Mouse (Mus musculus) embryo, embryonic 11 days (tissue): ENCODE measurements around the gene Cbl.
"Not testable (repeated sequence)": the region's sequence is repeated elsewhere in the genome, so short reads cannot be mapped to it uniquely, and the experiment has no call there.

Source experiments
- DNase-seq: peaks from one replicate; pipeline ENCODE4 v3.0.0-alpha.2; 2015

Cbl gene

DNA sequence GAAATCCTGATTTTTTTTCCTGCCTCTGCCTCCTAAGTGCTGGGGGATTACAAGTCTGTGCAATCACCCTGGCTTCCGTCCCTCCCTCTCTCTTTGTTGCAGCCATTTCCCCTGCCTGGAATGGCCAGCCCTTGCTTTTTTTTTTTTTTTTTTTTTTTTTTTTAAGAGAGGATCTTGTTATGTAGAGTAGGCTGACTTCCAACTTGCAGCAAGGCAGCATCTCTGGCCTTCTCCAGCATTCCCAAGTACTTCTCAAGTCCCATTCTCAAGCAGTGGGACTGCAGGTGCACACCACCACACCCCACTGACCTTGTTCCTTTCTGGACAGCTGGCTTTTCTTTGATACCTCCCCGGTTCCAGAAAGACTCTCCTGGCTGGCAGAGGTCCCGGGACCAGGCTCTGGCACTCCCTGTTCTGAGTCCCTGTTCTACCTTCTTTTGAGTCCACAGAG is 106.5 kb downstream of the Cbl start:
- no peak for DNase-seq

DNA sequence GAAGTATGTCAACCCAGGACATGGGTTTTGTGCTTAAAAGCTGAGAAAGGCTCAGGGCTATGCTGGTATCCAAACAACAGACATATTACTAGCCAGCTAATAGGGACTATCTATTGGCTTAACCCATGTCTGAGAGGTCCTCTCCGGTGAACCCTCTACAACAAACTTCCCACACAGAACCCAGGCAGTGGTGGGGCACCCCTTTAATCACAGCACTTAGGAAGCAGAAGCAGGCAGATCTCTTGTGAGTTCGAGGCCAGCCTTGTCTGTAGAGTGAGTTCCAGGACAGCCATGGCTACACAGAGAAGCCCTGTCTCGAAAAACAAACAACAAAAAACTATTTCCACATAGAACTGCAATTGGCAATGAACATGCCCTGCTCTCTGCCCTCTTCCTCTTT is 107.1 kb downstream of the Cbl start:
- no peak for DNase-seq

DNA sequence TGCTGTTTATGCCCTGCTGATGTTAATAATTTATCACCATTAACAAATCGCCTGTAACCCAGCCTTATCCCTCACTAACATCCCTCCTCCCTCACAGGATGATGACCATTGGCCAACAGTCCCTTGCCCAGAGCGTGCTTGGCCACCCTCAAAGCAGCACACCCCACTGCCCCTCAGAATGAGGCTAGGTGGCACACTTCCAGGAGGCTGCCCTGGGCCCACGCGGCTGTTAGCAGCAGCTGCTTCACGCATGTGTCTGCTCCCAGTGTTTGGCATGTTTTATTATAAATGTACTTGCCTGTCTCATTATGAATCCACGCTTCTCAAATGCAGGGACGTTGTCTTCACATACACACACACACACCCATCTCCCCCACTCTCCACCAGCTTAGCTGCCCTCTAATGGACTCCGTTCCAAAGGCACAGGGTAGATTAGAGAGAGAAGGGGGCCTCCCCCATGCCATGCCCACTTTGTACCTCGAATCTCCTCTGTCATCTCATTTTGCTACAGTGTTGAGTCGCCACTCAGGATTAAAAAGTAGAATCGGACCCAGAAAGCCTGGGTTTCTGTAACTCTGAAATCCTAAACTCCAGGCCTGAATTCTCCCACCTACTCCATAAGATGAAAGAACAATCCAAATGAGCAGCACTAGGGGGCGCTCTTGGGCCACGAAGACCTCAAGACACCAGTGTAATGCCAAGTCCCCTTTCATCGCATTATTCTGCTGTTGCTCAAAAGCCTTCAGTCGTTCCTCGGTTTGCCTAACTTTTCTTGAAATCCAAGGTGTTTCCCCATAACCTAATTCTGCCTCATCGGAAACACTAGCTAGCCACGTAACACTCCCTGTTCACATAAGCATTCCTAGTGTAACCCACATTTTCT is 108.1 kb downstream of the Cbl start:
- DNase-seq = peak; percentile 90

DNA sequence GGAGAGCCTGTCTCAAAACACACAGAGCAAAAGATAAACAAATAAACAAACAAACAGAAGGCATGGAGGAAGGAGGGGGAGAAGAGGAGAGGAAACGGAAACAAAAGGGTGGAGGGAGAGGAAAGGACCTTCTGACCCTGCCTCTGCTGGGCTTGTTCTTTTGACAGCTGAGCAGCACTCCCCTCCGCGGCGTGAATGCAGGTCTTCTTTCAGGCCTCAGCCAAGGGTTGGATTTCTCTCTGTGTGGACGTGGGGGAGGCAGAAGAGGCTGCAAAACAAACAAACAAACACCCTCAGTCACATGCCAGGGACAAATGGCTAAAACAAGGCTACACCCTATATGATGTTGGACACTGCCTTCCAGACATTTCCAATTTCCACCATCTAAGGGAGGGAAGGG is 108.8 kb downstream of the Cbl start:
- no peak for DNase-seq

DNA sequence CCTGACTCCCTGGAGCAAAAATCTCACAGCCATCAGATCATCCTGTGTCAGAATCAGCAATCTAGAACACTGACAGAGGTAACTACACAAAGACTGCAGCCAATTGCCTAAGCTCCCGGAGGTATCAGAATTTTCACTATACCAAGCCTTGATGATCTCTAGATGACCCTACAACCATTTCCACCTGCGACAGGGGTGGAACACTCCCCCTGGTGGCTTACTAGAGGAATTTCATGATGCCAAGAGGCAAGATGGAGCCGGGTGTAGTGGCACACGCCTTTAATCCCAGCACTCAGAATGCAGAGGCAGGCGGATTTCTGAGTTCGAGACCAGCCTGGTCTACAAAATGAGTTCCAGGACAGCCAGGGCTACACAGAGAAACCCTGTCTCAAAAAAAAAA is 109.5 kb downstream of the Cbl start:
- DNase-seq = no peak

DNA sequence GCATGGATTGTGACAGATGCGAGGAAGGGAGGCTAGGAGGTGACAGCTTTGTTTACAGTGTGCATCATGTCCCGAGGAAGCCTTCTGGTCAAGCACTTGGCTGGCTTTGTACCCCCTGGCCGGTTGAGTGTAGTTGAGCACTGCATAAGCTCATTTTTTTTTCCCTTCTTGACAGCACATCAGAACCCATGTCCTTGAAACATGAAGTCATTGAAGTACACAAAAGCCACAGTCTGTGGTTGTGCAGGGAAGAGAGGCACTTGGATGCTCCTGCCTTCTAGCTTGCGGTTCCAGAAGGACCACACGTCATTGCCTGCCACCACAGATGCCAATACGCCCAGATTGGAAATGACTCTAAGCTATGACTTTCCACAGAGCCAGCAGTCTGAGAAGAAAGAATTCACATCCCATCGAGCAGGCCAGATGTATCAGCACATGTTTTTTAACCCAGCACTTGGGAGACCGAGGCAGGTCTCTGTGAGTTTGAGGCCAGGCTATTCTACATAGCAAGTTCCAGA is 113.8 kb downstream of the Cbl start:
- no peak for DNase-seq

DNA sequence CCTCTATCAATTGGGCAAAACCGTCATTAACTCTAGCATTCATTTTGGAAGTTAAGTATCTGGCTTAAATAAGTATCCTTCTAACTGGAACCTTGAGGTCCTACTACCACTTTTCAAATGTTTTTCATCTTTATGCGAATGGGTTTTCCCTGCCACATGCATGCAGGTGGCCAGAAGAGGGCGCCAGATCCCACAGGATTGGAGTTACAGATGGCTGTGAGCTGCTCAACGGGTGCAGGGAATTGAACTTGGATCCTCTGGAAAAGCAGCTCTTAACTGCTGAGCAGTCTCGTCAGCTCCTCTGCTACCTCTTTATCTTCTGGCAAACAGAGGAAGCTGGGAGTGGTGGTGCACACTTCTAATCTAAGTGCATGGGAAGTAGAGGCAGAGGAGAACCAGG is 114.8 kb downstream of the Cbl start:
- DNase-seq = peak; percentile 45

DNA sequence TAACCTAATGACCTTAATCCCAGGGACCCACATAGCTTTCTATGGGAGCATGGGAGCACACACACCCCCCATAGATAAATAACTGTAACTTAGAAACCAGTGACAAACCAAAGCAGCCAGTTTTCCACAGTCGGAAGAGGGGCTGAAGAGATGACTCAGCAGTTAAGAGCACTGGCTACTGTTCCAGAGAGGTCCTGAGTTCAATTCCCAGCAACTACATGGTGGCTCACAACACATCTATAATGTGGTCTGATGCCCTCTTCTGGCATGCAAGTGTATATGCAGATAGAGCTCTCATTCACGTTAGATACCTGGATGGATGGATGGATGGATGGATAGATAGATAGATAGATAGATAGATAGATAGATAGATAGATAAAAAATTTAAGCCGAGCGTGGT is 117.7 kb downstream of the Cbl start:
- no peak for DNase-seq

DNA sequence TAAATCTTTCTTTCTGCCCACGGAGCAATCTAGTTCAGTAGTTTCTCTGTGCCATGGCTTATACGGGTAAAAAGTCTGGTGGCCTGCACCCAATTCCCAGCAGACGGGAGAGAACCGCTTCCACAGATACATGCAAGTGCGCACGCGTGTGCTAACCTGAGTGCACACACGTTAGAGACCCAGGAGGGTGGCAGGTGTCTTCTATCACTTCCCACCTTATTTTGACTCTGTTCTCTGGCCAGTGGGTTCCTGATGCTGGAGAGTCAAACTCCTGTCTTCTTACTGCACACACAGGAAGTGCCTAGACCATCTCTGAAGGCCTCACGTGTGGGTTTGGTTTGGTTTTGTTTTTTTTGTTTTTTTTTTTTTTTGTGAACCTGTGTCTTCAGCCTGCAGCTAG is 118.2 kb downstream of the Cbl start:
- DNase-seq = no peak

DNA sequence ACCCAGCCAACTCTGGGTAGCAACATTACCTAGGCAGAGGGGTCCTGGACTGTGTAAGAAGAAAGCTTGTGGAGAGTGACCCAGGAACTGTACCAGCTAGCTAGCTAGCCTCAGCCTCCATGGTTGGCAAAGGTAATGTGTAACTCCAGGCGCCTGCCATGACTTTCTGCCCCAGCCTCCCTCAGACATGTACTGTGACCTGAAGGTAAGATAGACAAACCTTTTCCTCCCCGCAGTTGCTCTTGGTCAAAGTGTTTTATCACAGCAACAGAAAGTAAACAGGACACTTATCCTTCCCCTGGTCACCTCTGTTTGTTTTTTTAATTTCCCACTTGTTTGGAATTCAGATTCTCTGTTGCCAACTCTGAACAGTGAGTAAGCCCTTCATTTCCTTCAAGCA is 119.4 kb downstream of the Cbl start:
- DNase-seq = no peak

DNA sequence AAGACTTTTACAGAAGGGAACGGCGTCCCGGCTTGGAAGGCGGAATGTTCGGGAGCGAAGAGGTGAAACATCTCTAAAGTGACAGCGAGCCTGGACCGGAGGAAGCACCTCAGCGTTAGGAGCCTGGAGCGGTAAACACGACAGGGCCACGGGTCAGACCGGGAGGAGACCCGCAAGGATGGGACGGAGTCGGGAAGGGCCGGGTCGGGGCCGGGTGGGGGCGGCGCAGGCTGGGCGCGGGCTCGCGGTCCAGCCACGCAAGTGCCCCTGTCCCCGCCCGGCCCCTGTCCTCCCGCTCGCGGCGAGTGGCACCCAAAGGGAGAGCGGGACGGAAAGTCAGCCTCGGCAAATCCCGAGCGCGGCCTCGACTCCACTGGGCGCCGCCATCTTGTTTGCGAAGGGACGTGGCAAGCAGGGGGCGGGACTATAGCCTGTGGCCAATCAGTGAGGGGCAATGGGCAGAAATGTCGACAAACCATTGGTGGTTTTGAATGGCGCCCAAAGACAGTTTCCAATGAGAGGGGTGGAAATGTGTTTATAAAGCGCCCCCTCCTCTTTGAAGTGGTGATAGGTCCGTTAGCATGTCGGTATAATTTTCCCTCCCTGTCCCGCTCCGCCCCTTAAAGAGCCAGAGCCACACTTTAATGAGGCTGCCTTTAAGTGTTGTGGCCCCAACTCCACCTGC is 120.6 kb downstream of the Cbl start, which contains the start of the genes Gm49380 and Rnf26:
Gene Gm49380 (minus strand): TSS at position 396 of the 685 bp plus-strand sequence.
Gene Rnf26 (minus strand): TSS at position 413 of the 685 bp plus-strand sequence.
- peak; percentile 96 for DNase-seq

DNA sequence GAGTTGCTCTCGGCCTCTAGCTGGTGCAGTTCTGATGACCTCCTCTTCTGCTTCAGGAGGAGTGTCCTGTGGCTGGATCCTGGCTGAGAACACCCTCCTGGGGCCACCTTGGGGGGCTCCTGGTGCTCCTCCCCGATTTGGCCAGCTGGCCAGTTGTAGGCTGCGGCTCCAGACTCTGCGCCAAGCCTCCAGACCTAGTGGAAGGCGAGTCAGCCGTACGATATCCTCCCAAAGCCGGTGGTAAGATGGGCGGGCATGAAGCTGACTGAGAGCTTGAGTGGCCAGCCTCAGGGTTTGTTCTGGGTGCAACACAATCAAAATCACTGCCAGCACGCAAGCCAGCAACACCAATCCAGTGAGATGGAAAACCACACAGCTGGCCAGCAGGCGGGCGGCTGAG is 121.9 kb downstream of the Cbl start:
- DNase-seq = not testable (repeated sequence)

DNA sequence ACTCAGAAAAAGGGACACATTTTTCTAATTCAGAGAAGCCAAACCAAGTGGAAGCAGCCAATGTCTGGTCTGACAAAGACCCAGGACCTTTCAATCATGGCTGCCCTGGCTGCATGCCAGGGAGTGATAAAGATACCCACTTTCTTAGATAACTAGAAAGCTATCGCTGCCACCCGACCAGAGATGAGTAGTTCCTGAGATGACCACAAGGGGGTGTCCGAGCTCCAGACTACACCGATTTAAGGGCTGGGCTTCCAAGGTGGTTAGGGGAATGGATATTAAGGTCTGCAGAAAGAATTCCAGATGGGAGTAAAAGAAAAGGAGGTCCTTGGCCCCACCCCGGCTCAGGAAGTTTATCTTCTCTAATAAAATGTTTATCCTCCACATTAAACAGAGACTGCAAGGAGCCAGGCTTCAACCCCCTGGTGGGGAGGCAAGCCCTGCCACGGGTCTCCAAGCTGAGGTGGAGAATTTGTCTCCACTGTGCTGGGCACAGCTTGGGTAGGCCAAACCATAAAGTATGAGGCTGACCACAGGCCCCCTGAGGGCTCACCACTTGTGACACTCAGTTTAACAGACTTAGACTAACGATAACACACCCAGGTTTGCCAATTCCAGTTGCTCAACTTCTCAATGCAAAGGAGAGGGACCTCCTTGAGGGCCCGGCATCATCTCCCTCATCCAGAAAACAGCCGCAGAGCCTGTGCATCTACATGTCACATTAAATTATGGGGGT is 124.3 kb downstream of the Cbl start:
- peak; percentile 77 for DNase-seq

DNA sequence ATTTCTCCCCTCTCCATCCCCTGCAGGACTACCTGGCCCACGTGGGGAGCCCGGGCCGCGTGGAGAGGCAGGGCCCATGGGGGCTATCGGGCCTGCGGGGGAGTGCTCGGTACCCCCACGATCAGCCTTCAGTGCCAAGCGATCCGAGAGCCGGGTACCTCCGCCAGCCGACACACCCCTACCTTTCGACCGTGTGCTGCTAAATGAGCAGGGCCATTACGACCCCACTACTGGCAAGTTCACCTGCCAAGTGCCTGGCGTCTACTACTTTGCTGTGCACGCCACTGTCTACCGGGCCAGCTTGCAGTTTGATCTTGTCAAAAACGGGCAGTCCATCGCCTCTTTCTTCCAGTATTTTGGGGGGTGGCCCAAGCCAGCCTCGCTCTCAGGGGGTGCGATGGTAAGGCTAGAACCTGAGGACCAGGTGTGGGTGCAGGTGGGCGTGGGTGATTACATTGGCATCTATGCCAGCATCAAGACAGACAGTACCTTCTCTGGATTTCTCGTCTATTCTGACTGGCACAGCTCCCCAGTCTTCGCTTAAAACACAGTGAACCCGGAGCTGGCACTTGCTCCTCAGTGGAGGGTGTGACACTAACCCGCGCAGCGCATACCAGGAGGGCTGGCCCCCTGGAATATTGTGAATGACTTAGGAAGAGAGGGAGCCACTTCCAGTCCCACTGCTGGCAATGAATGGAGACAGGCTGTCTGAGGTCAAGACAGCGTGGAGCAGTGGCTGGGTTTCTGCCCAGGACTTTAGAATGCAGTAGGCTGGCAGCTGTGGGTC is 125.4 kb downstream of the Cbl start:
- DNase-seq = no peak

DNA sequence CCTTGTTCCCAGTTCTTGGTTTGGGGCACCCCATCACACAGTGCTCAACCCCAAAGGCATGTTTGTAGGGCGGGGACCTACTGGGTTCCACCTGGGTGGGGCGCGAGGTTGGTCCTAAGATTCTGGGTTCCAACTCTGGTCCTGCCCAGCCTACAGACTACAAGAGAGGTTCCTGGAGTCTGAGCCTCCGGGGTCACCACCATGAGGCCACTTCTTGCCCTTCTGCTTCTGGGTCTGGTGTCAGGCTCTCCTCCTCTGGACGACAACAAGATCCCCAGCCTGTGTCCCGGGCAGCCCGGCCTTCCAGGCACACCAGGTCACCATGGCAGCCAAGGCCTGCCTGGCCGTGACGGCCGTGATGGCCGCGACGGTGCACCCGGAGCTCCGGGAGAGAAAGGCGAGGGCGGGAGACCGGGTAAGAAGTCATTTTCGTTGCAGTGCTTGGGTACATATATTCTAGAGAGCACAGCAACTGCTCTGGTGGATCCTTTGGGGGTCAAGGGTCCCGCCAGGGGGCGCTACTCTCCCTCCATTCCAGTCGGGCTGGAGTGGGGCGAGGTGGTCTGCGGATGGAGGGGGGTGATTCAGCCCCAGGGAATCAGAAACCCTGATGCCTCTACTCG is 126.2 kb downstream of the Cbl start:
- peak; percentile 67 for DNase-seq

DNA sequence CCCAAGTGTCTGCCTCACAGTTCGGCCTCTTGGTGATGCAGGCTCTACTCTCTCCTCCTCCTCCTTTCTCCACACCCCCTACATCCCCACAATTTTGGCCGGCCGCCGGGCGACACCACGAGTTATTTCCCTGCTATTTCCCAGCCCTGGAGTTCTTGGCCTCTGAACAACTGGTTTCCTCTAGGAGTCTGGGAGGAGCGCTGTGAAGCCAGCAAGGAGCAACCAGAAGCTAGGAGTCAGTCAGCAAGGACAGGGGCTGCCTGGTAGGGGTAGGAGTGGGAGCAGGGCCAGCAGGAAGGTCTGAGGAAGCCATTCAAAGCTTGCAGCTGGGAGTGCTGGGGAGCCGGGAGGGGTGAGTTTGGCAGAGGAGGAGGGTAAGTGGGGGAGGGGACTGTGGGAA is 126.7 kb downstream of the Cbl start, which contains the start of gene C1qtnf5:
Gene C1qtnf5 (plus strand): TSS at position 136 of the 400 bp plus-strand sequence.
- no peak for DNase-seq

DNA sequence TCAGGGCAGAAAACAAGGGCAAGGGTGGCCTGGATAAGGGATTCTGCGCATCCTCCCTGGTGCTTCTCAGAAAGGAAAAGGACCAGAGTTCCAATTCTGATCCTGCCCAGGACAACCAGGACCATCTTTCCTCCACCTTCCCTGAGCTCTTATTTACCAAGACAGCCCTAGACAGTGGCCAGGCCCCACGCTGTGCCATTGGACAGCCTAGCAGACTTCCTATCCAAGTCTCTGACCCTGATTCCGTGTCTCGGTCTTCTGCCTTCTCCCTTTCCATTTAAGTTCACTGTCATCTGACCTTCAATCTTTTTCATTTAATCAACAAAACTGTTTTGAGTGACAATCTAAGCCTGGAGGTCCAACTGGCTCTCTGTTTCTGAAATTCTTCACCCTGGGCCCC is 127.3 kb downstream of the Cbl start:
- no peak for DNase-seq

DNA sequence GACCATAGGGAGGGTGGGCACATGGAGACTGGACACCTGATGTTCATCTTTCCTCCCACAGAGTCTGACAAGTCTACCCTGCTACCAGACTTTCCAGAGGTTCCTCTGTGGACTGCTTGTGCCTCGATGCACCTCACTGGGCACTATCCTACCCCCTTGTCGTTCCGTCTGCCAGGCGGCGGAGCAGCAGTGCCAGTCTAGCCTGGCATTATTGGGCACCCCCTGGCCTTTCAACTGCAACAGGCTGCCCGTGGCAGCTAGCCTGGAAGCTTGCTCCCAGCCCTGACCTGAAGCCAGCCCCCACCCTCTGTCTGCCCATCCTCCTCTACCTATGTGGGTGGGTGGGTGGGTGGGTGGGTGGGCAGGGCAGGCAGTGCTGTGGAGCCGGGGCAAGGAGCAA is 127.7 kb downstream of the Cbl start:
- DNase-seq = no peak

DNA sequence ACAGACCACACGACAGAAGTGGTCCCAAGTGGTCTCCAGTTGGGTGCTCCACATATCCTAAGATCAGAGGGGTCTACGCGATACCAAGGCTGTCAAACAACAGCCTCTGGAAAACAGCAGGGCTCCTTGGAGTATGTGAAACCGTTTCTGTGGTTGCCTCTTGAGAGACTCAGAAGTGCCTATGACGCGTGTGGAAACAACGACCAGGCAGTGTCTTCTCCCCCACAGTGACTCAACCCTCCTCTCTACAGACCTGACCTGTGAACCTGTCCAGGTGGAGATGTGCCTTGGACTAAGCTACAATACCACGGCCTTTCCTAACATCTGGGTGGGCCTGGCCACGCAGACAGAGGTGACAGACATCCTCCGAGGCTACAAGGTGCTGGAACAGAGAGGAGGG is 128.1 kb downstream of the Cbl start:
- DNase-seq = no peak

DNA sequence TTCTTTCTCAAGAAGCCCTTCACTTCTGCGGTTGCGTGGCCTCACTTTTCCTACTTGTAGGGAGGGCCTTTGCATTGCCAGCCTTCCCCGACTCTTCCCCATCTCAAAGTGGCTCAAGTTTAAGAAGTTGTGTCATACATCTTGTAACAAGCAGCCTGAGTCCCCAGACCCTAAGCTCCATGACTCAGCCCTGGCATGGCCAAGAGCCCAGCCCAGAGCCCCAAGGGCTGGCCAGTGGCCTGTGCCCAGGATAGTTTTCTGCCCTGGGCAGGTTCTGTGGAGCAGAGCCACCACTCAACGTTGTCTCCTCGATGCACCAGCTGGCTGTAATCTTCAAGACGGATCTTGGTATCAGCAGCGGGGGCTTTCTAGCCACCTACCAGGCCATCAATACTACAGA is 129.0 kb downstream of the Cbl start:
- no peak for DNase-seq

DNA sequence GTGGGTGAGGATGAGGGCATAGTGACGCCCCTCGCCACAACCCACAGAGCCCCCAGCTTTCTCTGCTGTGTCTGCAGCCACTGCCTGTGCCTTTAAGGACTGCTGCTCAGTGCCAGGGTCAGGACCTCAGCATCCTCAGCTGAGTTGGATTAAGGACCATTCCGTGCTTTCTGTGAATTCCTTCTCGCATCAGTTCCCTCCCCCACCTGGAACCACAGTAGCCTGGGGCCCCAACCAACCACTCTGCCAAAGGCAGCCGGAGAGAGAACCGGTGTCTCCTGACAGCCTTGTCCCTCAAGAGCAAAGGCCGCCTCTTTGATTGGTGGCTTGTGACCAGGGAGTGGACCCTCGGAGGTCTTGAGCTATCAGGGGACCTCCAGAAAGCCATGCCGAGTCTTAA is 132.4 kb downstream of the Cbl start, which contains the start of gene Mfrp:
Gene Mfrp (plus strand): TSS at position 240 of the 400 bp plus-strand sequence.
- peak; percentile 29 for DNase-seq

DNA sequence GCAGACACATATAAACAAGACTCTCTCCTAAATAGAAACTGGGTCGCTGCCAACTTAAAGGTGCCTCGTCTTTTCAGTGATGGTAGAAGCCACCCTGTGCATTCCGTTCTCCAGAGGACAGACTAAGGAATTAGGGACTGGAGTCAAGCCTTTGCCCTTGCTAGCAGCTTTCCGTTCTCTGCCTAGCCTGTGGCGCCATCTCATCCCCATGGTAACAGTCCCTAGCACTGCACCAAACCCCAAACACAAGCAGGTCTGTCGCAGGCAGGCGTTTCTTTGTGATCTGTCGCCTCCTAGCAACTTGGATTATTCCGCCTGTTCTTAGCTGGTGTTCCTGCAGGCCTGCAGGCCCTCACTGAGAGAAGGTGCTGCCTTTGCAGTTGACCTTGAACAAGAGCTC is 137.3 kb downstream of the Cbl start:
- DNase-seq = no peak
